Comparison of ENCODE assay signal across 8 mouse cellular contexts in the genomic region with DNA sequence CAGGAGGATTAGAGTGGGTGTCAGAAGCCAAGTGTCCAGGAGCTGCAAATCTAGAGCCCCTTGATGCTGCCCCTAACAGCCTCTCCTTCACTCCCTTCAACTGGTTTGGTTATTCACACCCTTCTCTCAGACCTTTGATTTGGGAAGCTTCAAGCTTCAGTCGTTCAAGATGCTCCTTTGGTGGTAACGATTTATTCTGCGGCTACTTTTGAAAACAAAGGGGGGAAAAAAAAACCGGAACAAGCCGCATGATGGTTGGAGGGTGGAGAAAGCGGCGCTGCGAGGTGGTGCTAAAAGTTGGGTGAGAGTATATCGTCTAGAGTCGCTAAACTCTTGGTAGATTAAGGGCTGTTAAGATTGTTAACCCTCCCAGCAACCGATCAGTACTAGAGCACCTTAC. TPM values are rescaled to one million over a fixed set of nuclear protein-coding genes. Genes with fewer than 3 reads are reported as not detected.
DNase-seq lines count a peak whose midpoint lies in the region; ATAC-seq and TF ChIP-seq lines count a peak whose summit lies in the region.

No protein-coding gene starts in this region.

- no peaks in the 10 kb centered on the region for H3K9me3 ChIP-seq in forebrain, embryonic 10.5 days
- no peaks in the 10 kb centered on the region for H3K9me3 ChIP-seq in limb, embryonic 15.5 days
- no peaks in the 10 kb centered on the region for H3K9me3 ChIP-seq in stomach, embryonic 14.5 days (ENCODE audit: control insufficient read depth, low read depth, low read length)

- no peak for TF ChIP-seq CTCF in testis, adult 2 months (IDR thresholded peaks at IDR 0.05; ENCODE audit: control insufficient read depth, insufficient read depth, insufficient replicate concordance, low read depth, low read length)

- H3K27ac ChIP-seq in testis, adult 2 months (ENCODE audit: control insufficient read depth, insufficient read depth, low read depth, low read length), result peak overlapping the region; percentile 85
- peak overlapping the region; percentile 86; the same call in 1 of the 2 replicates for H3K27ac ChIP-seq in forebrain, embryonic 10.5 days
- H3K27ac ChIP-seq in limb, embryonic 15.5 days, result peak overlapping the region; percentile 82
- peak overlapping the region; percentile 88 for H3K27ac ChIP-seq in stomach, embryonic 14.5 days (ENCODE audit: low read length)

- H3K4me3 ChIP-seq in testis, adult 2 months (ENCODE audit: control insufficient read depth, low read depth, low read length), result peak overlapping the region; percentile 83
- H3K4me3 ChIP-seq in forebrain, embryonic 10.5 days, result peak overlapping the region; percentile 77
- H3K4me3 ChIP-seq in limb, embryonic 15.5 days, result peak overlapping the region; percentile 64
- H3K4me3 ChIP-seq in stomach, embryonic 14.5 days (ENCODE audit: low read depth, low read length), result peak overlapping the region; percentile 72

- no peaks in the 10 kb centered on the region for H3K36me3 ChIP-seq in testis, adult 2 months (ENCODE audit: control insufficient read depth, insufficient read depth, low read length)
- no peaks in the 10 kb centered on the region for H3K36me3 ChIP-seq in forebrain, embryonic 10.5 days (replicated peaks)
- H3K36me3 ChIP-seq in limb, embryonic 15.5 days, result no peaks in the 10 kb centered on the region
- no peaks in the 10 kb centered on the region for H3K36me3 ChIP-seq in stomach, embryonic 14.5 days (ENCODE audit: control insufficient read depth, insufficient read depth, low read length)

- 2% methylated on average over 11 of the region's 11 CpGs for WGBS in forebrain, embryonic 10.5 days
- WGBS in limb, embryonic 15.5 days, result under 1% methylated on average over 11 of the region's 11 CpGs
- WGBS in stomach, embryonic 14.5 days, result 2% methylated on average over 11 of the region's 11 CpGs

- no peak for ATAC-seq in limb, embryonic 15.5 days (ENCODE audit: insufficient number of reproducible peaks, low FRiP score, low TSS enrichment, low read depth)
- ATAC-seq in stomach, embryonic 14.5 days (ENCODE audit: insufficient number of reproducible peaks, insufficient read depth, low FRiP score, low read depth), result no peak

- TF ChIP-seq POLR2A in testis, adult 2 months (IDR thresholded peaks at IDR 0.05; ENCODE audit: control insufficient read depth, low read depth, low read length), result no peak

- H3K9ac ChIP-seq in limb, embryonic 15.5 days, result peak overlapping the region; percentile 65
- peak overlapping the region; percentile 82 for H3K9ac ChIP-seq in stomach, embryonic 14.5 days (replicated peaks; ENCODE audit: low read depth, low read length)

- peak overlapping the region; percentile 97 for H3K4me2 ChIP-seq in limb, embryonic 15.5 days
- peak overlapping the region; percentile 77 for H3K4me2 ChIP-seq in stomach, embryonic 14.5 days (replicated peaks; ENCODE audit: low read depth, low read length)

- no peaks in the 10 kb centered on the region for H3K27me3 ChIP-seq in testis, adult 2 months (ENCODE audit: control insufficient read depth, insufficient read depth, low read length)
- peaks cover 75% of the 10 kb centered on the region for H3K27me3 ChIP-seq in forebrain, embryonic 10.5 days (ENCODE audit: poor library complexity, severe bottlenecking)
- peaks cover 12% of the 10 kb centered on the region for H3K27me3 ChIP-seq in limb, embryonic 15.5 days
- peaks cover 3% of the 10 kb centered on the region; the same call in 1 of the 2 replicates for H3K27me3 ChIP-seq in stomach, embryonic 14.5 days (ENCODE audit: control insufficient read depth, insufficient read depth, low read length)

- no peak for DNase-seq in testis, postnatal 14 days (ENCODE audit: low spot score)
- no peak for DNase-seq in forebrain, embryonic 10.5 days (ENCODE audit: extremely low spot score, low spot score)
- DNase-seq in ovary, adult 18-20 months (ENCODE audit: low spot score), result no peak
- DNase-seq in right cerebral cortex, adult 18-20 months, result no peak
- DNase-seq in thymus, postnatal 25 days, result no peak

- H3K4me1 ChIP-seq in testis, adult 2 months (ENCODE audit: control insufficient read depth, insufficient read depth, low read length), result peaks cover 4% of the 10 kb centered on the region
- H3K4me1 ChIP-seq in forebrain, embryonic 10.5 days, result peaks cover 45% of the 10 kb centered on the region
- peaks cover 44% of the 10 kb centered on the region for H3K4me1 ChIP-seq in limb, embryonic 15.5 days
- H3K4me1 ChIP-seq in stomach, embryonic 14.5 days (ENCODE audit: control insufficient read depth, insufficient read depth, low read length), result peaks cover 20% of the 10 kb centered on the region; the same call in 1 of the 2 replicates

RNA-seq across cellular contexts. Expression of a gene that starts 3.5 kb away (rescaled TPM):
- polyA plus RNA-seq in testis, adult 2 months (2012; rRNA removed), result 2.2 and 2.7 TPM in 2 replicates
- 1.5 and 2.4 TPM in 2 replicates for polyA plus RNA-seq in forebrain, embryonic 10.5 days (2016; fragmentation: Nextera tagmentation; extraction: Ambion mirVana)
- 6.0 and 8.0 TPM in 2 replicates for polyA plus RNA-seq in limb, embryonic 15.5 days (2015; fragmentation: Nextera tagmentation; extraction: Ambion mirVana)
- polyA plus RNA-seq in stomach, embryonic 14.5 days (2014; fragmentation: Nextera tagmentation; extraction: Ambion mirVana), result 13.8 TPM in 2 replicates
